Mouse (Mus musculus): ENCODE data around the gene Pfn1.

The Pfn1 gene

GRCm38 (mm10) chr11:70654198-70654922, at the start of gene Pfn1:
TSS of gene Pfn1 (minus strand) at chr11:70654644.
- CTCF ChIA-PET = interaction anchor here (0.7 to 1.0 kb wide), 2 partner anchors 126 to 161 kb away, joined by 3 read pairs; no protein-coding TSS in a partner anchor

- CTCF ChIA-PET = interaction anchor here (0.6 kb wide), 1 partner anchor 11 kb away, joined by 3 read pairs; no protein-coding TSS in a partner anchor
Measured at GRCm38 (mm10) chr11:70702781-70703180, 48.3 kb upstream of the Pfn1 start.

DNA sequence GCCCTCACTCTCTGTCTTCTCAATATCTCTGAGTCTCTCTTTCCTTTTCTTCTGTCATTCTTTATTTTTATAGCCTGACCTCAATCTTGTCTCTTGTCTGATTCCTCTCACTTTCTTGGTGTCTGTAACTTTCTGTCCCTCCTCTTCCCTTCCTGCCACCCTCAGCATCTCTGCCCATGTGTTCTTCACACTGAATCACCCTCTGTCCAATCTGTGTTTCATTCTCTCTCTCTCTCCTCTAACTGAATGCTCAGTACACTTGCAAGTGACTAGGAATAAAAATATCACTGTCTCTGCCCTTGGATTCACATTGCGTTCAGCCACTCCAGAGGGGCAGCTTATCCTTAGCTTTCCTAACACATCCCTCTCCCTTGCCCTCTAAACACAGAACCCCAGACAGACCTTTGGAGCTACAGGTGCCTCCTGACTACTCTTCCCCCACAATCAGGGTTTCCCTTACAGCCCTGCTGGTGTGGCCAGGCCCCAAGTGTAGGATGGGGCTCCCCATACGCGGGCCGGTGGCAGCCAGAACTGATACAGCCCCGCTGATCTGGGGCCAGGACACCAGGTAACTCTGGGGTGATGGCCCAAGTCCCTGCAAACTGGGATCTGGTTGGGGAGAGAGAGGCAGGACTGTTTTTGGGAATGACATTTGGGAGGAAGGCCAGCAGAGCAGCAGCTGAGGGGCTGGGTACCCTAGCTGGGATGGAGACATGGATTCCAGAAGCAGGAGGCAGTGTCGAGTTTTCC, 47.7 kb upstream of the Pfn1 start:
- CTCF ChIA-PET = interaction anchor here (0.6 kb wide), 1 partner anchor 76 kb away, joined by 8 read pairs; no protein-coding TSS in a partner anchor

- CTCF ChIA-PET = interaction anchor here (0.6 kb wide), 1 partner anchor 77 kb away, joined by 8 read pairs; no protein-coding TSS in a partner anchor
Measured at GRCm38 (mm10) chr11:70701221-70701955, 46.9 kb upstream of the Pfn1 start.

DNA sequence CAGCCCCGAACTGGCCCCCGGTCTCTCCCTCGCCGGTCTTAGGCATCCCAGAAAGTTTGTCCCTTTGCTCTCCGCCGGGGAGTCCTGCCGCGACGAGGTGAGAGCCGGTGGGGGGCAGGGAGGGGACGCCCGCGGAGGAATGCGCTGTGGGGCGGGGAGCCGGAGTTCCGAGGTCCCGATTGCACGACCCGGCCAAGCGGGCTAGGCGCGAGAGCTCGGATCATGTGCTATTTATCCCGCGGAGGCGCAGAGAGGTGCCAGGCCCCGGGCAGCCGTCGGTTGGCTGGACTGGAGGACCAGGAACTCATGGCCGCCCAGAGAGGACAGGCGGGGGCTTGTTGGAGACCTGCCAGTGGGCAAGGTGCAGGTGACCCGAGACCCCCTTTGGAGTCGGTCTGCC, 46.2 kb upstream of the Pfn1 start:
- CTCF ChIA-PET = no interaction called here

DNA sequence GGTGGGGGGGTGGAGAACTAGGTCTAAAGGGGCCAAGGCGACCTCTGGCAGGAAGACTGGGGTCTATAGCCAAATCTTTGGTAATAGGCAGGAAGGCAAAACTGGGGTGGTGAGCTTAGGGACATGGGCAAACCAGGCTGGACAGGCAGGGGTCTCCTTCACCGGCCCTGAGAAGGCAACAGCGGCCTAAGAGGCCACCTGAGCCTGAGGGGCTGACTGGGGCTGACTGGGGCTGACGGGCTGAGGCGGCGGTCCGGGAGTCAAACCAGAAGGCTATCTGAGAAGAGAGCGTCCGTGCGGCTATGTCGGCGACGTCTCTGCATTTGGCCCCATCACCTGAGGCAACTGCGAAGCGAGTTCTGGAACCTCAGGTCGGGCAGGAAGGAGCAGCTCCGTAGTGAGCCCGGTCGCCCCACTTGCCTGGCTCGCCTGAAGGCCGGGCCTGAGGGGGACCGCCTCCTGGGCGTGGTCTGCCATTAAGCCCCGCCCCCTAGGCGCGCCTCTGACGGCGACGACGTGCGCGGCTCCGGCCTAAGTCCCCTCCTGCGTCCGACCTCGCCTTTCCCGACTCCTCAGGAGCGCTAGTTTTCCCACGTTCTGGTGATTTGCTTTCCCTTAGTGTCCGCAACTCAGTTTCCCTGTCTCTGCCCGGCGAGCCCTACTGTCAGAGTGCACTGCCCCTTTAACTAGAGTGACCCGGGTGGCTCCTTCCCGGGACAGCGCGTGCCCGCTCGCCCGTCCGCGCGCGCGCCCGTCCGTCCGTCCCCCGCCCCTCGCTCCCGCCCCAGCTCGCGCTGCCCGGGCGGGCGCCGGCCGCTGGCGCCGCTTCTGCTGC, 45.5 kb upstream of the Pfn1 start, which contains the start of the genes Inca1 and Kif1c:
Gene Inca1, minus strand, starts transcription at position 434 of the 835 bp plus-strand sequence.
Gene Kif1c, plus strand, starts transcription at position 827 of the 835 bp plus-strand sequence.
- CTCF ChIA-PET = interaction anchor here (0.6 to 1.0 kb wide), 3 partner anchors 33 to 175 kb away, joined by 3 read pairs; partner anchors contain the start of gene Psmb6

GRCm38 (mm10) chr11:70699051-70699450, 44.6 kb upstream of the Pfn1 start:
- CTCF ChIA-PET = interaction anchor here (0.6 to 1.0 kb wide), 2 partner anchors 32 to 78 kb away, joined by 3 to 4 read pairs; no protein-coding TSS in a partner anchor

DNA sequence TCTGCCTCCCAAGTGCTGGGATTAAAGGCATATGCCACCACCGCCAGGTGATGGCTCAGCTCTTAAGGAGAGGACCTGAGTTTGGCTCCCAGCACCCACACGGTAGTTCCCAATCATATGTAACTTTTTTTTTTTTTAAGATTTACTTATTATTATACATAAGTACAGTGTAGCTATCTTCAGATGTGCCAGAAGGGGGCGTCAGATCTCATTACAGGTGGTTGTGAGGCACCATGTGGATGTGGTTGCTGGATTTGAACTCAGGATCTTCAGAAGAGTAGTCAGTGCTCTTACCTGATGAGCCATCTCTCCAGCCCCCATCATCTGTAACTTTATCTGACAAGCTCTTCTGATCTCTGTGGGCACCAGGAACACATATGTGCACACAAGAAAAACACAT, 42.9 kb upstream of the Pfn1 start:
- CTCF ChIA-PET = interaction anchor here (0.6 kb wide), 1 partner anchor 59 kb away, joined by 3 read pairs; no protein-coding TSS in a partner anchor

GRCm38 (mm10) chr11:70693504-70693903, 39.1 kb upstream of the Pfn1 start:
- CTCF ChIA-PET = interaction anchor here (1.9 kb wide), 1 partner anchor 13 kb away, joined by 4 read pairs; no protein-coding TSS in a partner anchor

GRCm38 (mm10) chr11:70689578-70689977, 35.1 kb upstream of the Pfn1 start:
- CTCF ChIA-PET = no interaction called here

- CTCF ChIA-PET = no interaction called here
Measured at GRCm38 (mm10) chr11:70688372-70688771, 33.9 kb upstream of the Pfn1 start.

- CTCF ChIA-PET = interaction anchor here (0.6 kb wide), 1 partner anchor 19 kb away, joined by 3 read pairs; no protein-coding TSS in a partner anchor
Measured at GRCm38 (mm10) chr11:70687601-70688199, 33.3 kb upstream of the Pfn1 start, which contains the start of gene Camta2. TSS of gene Camta2 (minus strand) at chr11:70688105.

GRCm38 (mm10) chr11:70686901-70687566, 32.6 kb upstream of the Pfn1 start:
- CTCF ChIA-PET = interaction anchor here (0.6 kb wide), 1 partner anchor 19 kb away, joined by 3 read pairs; no protein-coding TSS in a partner anchor

- CTCF ChIA-PET = interaction anchor here (0.5 kb wide), 1 partner anchor 50 kb away, joined by 3 read pairs; no protein-coding TSS in a partner anchor
Measured at GRCm38 (mm10) chr11:70683640-70684039, 29.2 kb upstream of the Pfn1 start.

DNA sequence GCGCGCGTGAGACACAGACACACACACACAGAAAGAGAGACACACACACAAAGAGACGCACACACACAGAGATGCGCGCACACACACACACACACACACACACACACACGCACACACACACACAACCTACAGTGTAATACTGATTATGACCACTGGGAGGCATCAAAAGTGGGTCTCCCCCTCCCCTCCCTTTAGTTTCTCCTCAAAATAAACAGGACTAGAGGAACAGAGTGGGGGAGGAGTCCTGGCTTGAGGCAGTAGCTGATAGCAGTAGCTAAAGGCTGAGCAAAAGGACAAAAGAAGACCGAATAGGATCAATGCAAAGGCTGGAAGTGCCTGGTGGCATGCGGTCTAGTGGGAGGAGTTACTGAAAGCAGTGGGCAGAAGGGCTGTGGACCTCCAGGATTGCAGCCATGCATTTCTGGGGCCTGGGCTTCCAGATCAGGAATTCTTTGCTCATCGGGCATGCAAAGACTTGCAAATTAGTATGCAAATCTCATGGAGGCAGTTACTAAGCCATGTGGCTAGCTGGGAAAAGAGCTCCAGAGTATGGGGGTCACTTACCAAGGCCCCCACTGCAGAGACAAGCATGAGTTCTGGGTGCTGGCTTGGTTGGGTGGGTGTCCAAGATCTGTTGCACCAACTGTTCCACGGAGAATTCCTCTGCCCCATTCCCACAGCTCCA, 27.6 kb upstream of the Pfn1 start:
- CTCF ChIA-PET = interaction anchor here (0.6 kb wide), 1 partner anchor 16 kb away, joined by 4 read pairs; no protein-coding TSS in a partner anchor

DNA sequence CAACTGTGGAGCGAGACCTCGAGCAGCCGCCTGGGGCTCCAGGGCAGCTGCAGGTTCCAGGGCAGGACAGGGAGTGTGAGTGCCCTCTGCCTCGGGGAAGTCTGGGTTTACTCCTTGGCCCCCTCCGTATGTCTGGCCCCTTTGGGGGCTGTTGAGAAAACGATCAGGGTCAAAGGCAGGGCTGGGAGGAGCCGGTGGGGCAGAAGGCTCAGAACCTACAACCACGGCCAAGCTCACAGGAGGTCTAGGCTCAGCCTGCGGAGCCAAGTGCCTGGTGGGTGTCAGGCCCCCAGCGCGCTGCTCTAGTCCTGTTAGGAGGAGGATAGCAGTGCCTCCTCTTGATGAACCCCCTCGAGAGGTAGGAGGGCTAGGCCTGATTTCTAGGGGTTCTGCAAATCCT, 26.7 kb upstream of the Pfn1 start:
- CTCF ChIA-PET = interaction anchor here (0.9 kb wide), 1 partner anchor 13 kb away, joined by 4 read pairs; no protein-coding TSS in a partner anchor

- CTCF ChIA-PET = interaction anchor here (0.6 to 0.9 kb wide), 5 partner anchors 14 to 1435 kb away, joined by 4 to 25 read pairs (median 5); no protein-coding TSS in a partner anchor
Measured at GRCm38 (mm10) chr11:70679894-70680293, 25.4 kb upstream of the Pfn1 start.

GRCm38 (mm10) chr11:70679361-70679760, 24.9 kb upstream of the Pfn1 start:
- CTCF ChIA-PET = interaction anchor here (0.6 kb wide), 1 partner anchor 86 kb away, joined by 4 read pairs; no protein-coding TSS in a partner anchor

All from spleen, embryonic (tissue).